Comparison of ENCODE assay signal across 9 mouse cellular contexts in genomic region chr7:24546068-24546614, GRCm38 (mm10). TPM values are rescaled to one million over a fixed set of nuclear protein-coding genes. Genes with fewer than 3 reads are reported as not detected.
A peak's percentile ranks its signal among the peaks of the same experiment; 100 is the strongest.
DNase-seq lines count a peak whose midpoint lies in the region; ATAC-seq and TF ChIP-seq lines count a peak whose summit lies in the region.
"Had no signal": no experiment of that assay in that cellular context is flagged by ENCODE, and none has a peak within 500 bp of the region (broad histone marks: within the 10 kb centered on the region; RNA-seq: fewer than 3 reads in every experiment).

Gene Pinlyp (minus strand): TSS chr7:24546118.
Gene Xrcc1 (plus strand): TSS chr7:24546289.

- peaks cover 29% of the 10 kb centered on the region for H3K36me3 ChIP-seq in heart, embryonic 10.5 days
- H3K36me3 ChIP-seq in ES-Bruce4 (ENCODE audit: control insufficient read depth, insufficient read depth, low read length, poor library complexity, severe bottlenecking) = peaks cover 5% of the 10 kb centered on the region; the same call in 1 of the 2 replicates
- H3K36me3 ChIP-seq in forebrain, postnatal 0 days (ENCODE audit: insufficient read depth) = no peaks in the 10 kb centered on the region; the same call in 1 of the 2 replicates
- H3K36me3 ChIP-seq in limb, embryonic 15.5 days = peaks cover 26% of the 10 kb centered on the region

- WGBS in heart, embryonic 10.5 days = 31% methylated on average over 13 of the region's 13 CpGs
- 38% methylated on average over 13 of the region's 13 CpGs for WGBS in forebrain, postnatal 0 days
- WGBS in limb, embryonic 15.5 days = 31% methylated on average over 13 of the region's 13 CpGs
- 38% methylated on average over 13 of the region's 13 CpGs for WGBS in olfactory bulb, adult 2 months

- no peak for TF ChIP-seq EP300 in ES-Bruce4 (IDR thresholded peaks at IDR 0.05; ENCODE audit: insufficient read depth, low read depth, low read length)

- peak within 1 kb of the TSS; percentile 89 for H3K27ac ChIP-seq in heart, embryonic 10.5 days
- peak within 1 kb of the TSS; percentile 85 for H3K27ac ChIP-seq in ES-Bruce4 (ENCODE audit: insufficient read depth, low read length)
- H3K27ac ChIP-seq in forebrain, postnatal 0 days (ENCODE audit: low read depth, low read length) = peak within 1 kb of the TSS; percentile 59; the same call in 1 of the 2 replicates
- H3K27ac ChIP-seq in limb, embryonic 15.5 days = peak within 1 kb of the TSS; percentile 87
- H3K27ac ChIP-seq in olfactory bulb, adult 2 months (ENCODE audit: insufficient read depth, low read depth, low read length) = peak within 1 kb of the TSS; percentile 77

- no peak for TF ChIP-seq CTCF in ES-Bruce4 (IDR thresholded peaks at IDR 0.05; ENCODE audit: low read depth, low read length)
- no peak for TF ChIP-seq CTCF in forebrain, postnatal 0 days (IDR thresholded peaks at IDR 0.05; ENCODE audit: low read depth)
- no peak for TF ChIP-seq CTCF in olfactory bulb, adult 2 months (IDR thresholded peaks at IDR 0.05; ENCODE audit: insufficient read depth, low read depth, low read length)

- no peaks in the 10 kb centered on the region for H3K9me3 ChIP-seq in heart, embryonic 10.5 days
- no peaks in the 10 kb centered on the region for H3K9me3 ChIP-seq in ES-Bruce4 (replicated peaks; ENCODE audit: control insufficient read depth, insufficient read depth, low read length, poor library complexity, severe bottlenecking)
- H3K9me3 ChIP-seq in forebrain, postnatal 0 days (ENCODE audit: low read length) = no peaks in the 10 kb centered on the region
- H3K9me3 ChIP-seq in limb, embryonic 15.5 days = no peaks in the 10 kb centered on the region

- H3K4me1 ChIP-seq in heart, embryonic 10.5 days = peaks cover 16% of the 10 kb centered on the region
- no peaks in the 10 kb centered on the region for H3K4me1 ChIP-seq in ES-Bruce4 (ENCODE audit: control insufficient read depth, insufficient read depth, low read length)
- no peaks in the 10 kb centered on the region for H3K4me1 ChIP-seq in forebrain, postnatal 0 days (ENCODE audit: insufficient read depth)
- H3K4me1 ChIP-seq in limb, embryonic 15.5 days = peaks cover 21% of the 10 kb centered on the region
- H3K4me1 ChIP-seq in olfactory bulb, adult 2 months (ENCODE audit: control insufficient read depth, insufficient read depth, low read length) = peaks cover 10% of the 10 kb centered on the region

- H3K9ac ChIP-seq in ES-Bruce4 (ENCODE audit: low read depth, poor library complexity, severe bottlenecking) = peak within 1 kb of the TSS; percentile 78
- H3K9ac ChIP-seq in forebrain, postnatal 0 days = peak within 1 kb of the TSS; percentile 68
- H3K9ac ChIP-seq in limb, embryonic 15.5 days = peak within 1 kb of the TSS; percentile 74

- no peak for TF ChIP-seq POLR2A in ES-Bruce4 (IDR thresholded peaks at IDR 0.05; ENCODE audit: insufficient read depth, low read length)
- no peak for TF ChIP-seq POLR2A in olfactory bulb, adult 2 months (IDR thresholded peaks at IDR 0.05; ENCODE audit: insufficient read depth, low read depth, low read length)

- DNase-seq in heart, embryonic 10.5 days (ENCODE audit: low spot score) = no peak
- no peak for DNase-seq in heart, postnatal 36 days
- DNase-seq in forebrain, postnatal 0 days = no peak
- no peak for DNase-seq in gastrocnemius, adult 8-10 months (ENCODE audit: low spot score in 2 of 2)
- DNase-seq in thymus, postnatal 10 days (ENCODE audit: low spot score in 2 of 2) = no peak

- ATAC-seq in forebrain, postnatal 0 days = no peak
- no peak for ATAC-seq in limb, embryonic 15.5 days (ENCODE audit: insufficient number of reproducible peaks, low FRiP score, low TSS enrichment, low read depth)

- no peaks in the 10 kb centered on the region for H3K27me3 ChIP-seq in heart, embryonic 10.5 days (ENCODE audit: insufficient read depth, poor library complexity, severe bottlenecking)
- no peaks in the 10 kb centered on the region for H3K27me3 ChIP-seq in ES-Bruce4 (ENCODE audit: control insufficient read depth, insufficient read depth, low read length, poor library complexity, severe bottlenecking)
- H3K27me3 ChIP-seq in forebrain, postnatal 0 days (ENCODE audit: insufficient read depth, low read length) = no peaks in the 10 kb centered on the region
- no peaks in the 10 kb centered on the region for H3K27me3 ChIP-seq in limb, embryonic 15.5 days

- H3K4me2 ChIP-seq in forebrain, postnatal 0 days (ENCODE audit: low read depth) = peak within 1 kb of the TSS; percentile 76
- H3K4me2 ChIP-seq in limb, embryonic 15.5 days = peak within 1 kb of the TSS; percentile 66

- H3K4me3 ChIP-seq in heart, embryonic 10.5 days = peak within 1 kb of the TSS; percentile 88
- peak within 1 kb of the TSS; percentile 92 for H3K4me3 ChIP-seq in ES-Bruce4 (ENCODE audit: low read depth, low read length)
- peak within 1 kb of the TSS; percentile 86 for H3K4me3 ChIP-seq in forebrain, postnatal 0 days (ENCODE audit: low read depth, low read length)
- H3K4me3 ChIP-seq in limb, embryonic 15.5 days = peak within 1 kb of the TSS; percentile 78
- H3K4me3 ChIP-seq in olfactory bulb, adult 2 months (ENCODE audit: insufficient read depth, low read depth, low read length) = peak within 1 kb of the TSS; percentile 95

- intact Hi-C loops in heart, postnatal 36 days (cut with DNase I) = loop anchor here (2.0 to 5.0 kb wide), 3 partner anchors 39 to 74 kb away; partner anchors contain the start of gene Zfp428

RNA-seq across cellular contexts. Expression of gene Pinlyp, which starts in this region (rescaled TPM):
- polyA plus RNA-seq in heart, embryonic 10.5 days (2016; fragmentation: Nextera tagmentation; extraction: Ambion mirVana) = 0.21 TPM in 1 of 2 replicates, not detected in the other
- not detected for total RNA-seq in heart, postnatal 36 days (2021)
- 1.1 TPM in 1 of 2 replicates, not detected in the other for polyA plus RNA-seq in ES-Bruce4 (2011; ENCODE audit: insufficient read depth, insufficient read length, low read depth, missing spikeins)
- 0.31 and 0.43 TPM in 2 replicates for total RNA-seq in forebrain, postnatal 0 days (2014; rRNA removed)
- not detected in 2 replicates for polyA plus RNA-seq in forebrain, postnatal 0 days (2015; fragmentation: Nextera tagmentation; extraction: Ambion mirVana)
- 5.1 and 7.8 TPM in 2 replicates for polyA plus RNA-seq in limb, embryonic 15.5 days (2015; fragmentation: Nextera tagmentation; extraction: Ambion mirVana)
- polyA plus RNA-seq in olfactory bulb, adult 2 months (2012; ENCODE audit: insufficient read depth, insufficient read length, low replicate concordance, missing spikeins) = not detected in 2 replicates
- total RNA-seq in gastrocnemius, adult 8-10 months (2022) = not detected
- total RNA-seq: heart, adult 18-20 months had no signal

RNA-seq across cellular contexts. Expression of gene Xrcc1, which starts in this region (rescaled TPM):
- 103 and 106 TPM in 2 replicates for polyA plus RNA-seq in heart, embryonic 10.5 days (2016; fragmentation: Nextera tagmentation; extraction: Ambion mirVana)
- 10 to 100 TPM; 26.9 to 27.4 TPM for total RNA-seq in heart, postnatal 36 days (2021)
- polyA plus RNA-seq in ES-Bruce4 (2011; ENCODE audit: insufficient read depth, insufficient read length, low read depth, missing spikeins) = 84.8 and 85.8 TPM in 2 replicates
- total RNA-seq in forebrain, postnatal 0 days (2014; rRNA removed) = 41.1 and 49.8 TPM in 2 replicates
- 42.1 and 48.6 TPM in 2 replicates for polyA plus RNA-seq in forebrain, postnatal 0 days (2015; fragmentation: Nextera tagmentation; extraction: Ambion mirVana)
- 110 and 125 TPM in 2 replicates for polyA plus RNA-seq in limb, embryonic 15.5 days (2015; fragmentation: Nextera tagmentation; extraction: Ambion mirVana)
- polyA plus RNA-seq in olfactory bulb, adult 2 months (2012; ENCODE audit: insufficient read depth, insufficient read length, low replicate concordance, missing spikeins) = not detected in 2 replicates
- 10 to 100 TPM; 16.1 to 22.1 (median 17.3) TPM for total RNA-seq in gastrocnemius, adult 8-10 months (2022)
